Mouse (Mus musculus) lung, embryonic 16.5 days (tissue): ENCODE results near the gene Capn2. TPM values are rescaled to one million over a fixed set of nuclear protein-coding genes. Genes with fewer than 3 reads are reported as not detected.
A peak's percentile ranks its signal among the peaks of the same experiment; 100 is the strongest.

Experiments
- ATAC-seq: fragments of 200-750 bp; cut with Nextera tagmentation; 2 replicates; pipeline ENCODE4 v1.8.0; 2017; ENCODE audit warnings: low read depth, mild to moderate bottlenecking, moderate library complexity
- H3K27ac ChIP-seq: fragments of 300-500 bp; sonication (generic); 2 replicates; pipeline ENCODE4 v1.5.1; 2014; ENCODE audit warnings: mild to moderate bottlenecking, control low read depth, low read length
- H3K27me3 ChIP-seq: fragments of 300-500 bp; sonication (generic); 2 replicates; pipeline ENCODE4 v1.6.1; 2014; ENCODE audit warnings: low read depth, low read length, mixed read lengths; ENCODE audit not compliant: control insufficient read depth, insufficient read depth
- H3K36me3 ChIP-seq: fragments of 300-500 bp; sonication (generic); 2 replicates; pipeline ENCODE4 v1.6.1; 2014; ENCODE audit warnings: low read length; ENCODE audit not compliant: control insufficient read depth, insufficient read depth
- H3K4me1 ChIP-seq: fragments of 300-500 bp; sonication (generic); replicated peaks from 2 replicates; pipeline ENCODE4 v1.6.1; 2014; ENCODE audit warnings: low read length, mixed read lengths; ENCODE audit not compliant: control insufficient read depth, insufficient read depth
- H3K4me2 ChIP-seq: fragments of 300-500 bp; sonication (generic); 2 replicates; pipeline ENCODE4 v1.6.1; 2014; ENCODE audit warnings: low read depth, low read length, control low read depth
- H3K4me3 ChIP-seq: fragments of 300-500 bp; sonication (generic); 2 replicates; pipeline ENCODE4 v1.5.1; 2014; ENCODE audit warnings: mild to moderate bottlenecking, low read length, control low read depth
- H3K9ac ChIP-seq: fragments of 300-500 bp; sonication (generic); 2 replicates; pipeline ENCODE4 v1.6.1; 2014; ENCODE audit warnings: low read length, control low read depth
- H3K9me3 ChIP-seq: fragments of 300-500 bp; sonication (generic); 2 replicates; pipeline ENCODE4 v1.6.1; 2016; ENCODE audit warnings: low read length; ENCODE audit not compliant: control insufficient read depth
- whole genome bisulfite sequencing: fragments of 180-500 bp; shearing (Covaris S2); extraction: QIAGEN DNeasy Blood & Tissue Kit; methylation state at CpG from one replicate; pipeline ENCODE4 v1.1.7; 2014; 5-methylcytosine and 5-hydroxymethylcytosine counted together
- polyA plus RNA-seq: library from polyadenylated mRNA; unstranded; fragments of >200 nt; fragmentation: Nextera tagmentation; extraction: Ambion mirVana; gene quantifications from 2 replicates; pipeline ENCODE4 v1.2.1, GENCODE M21; 2015

Capn2 gene
- polyA plus RNA-seq, 1 experiment from 2014 or later = 136 TPM

GRCm38 (mm10) chr1:182553649-182554375, 36.4 kb upstream of the Capn2 start:
- Histone ChIP-seq H3K27me3 (no peaks in the 10 kb centered on the region), H3K36me3 (no peaks in the 10 kb centered on the region), H3K9ac (no peak overlapping the region), H3K4me1 (no peaks in the 10 kb centered on the region), H3K27ac (no peak overlapping the region), H3K4me2 (no peak overlapping the region), H3K4me3 (no peak overlapping the region), H3K9me3 (no peaks in the 10 kb centered on the region)
- ATAC-seq = peak; percentile 51; the same call in 1 of the 2 replicates
- WGBS = 58% methylated on average over 12 of the region's 12 CpGs

- Histone ChIP-seq H3K4me2 (no peak overlapping the region), H3K4me3 (no peak overlapping the region), H3K9ac (no peak overlapping the region), H3K9me3 (no peaks in the 10 kb centered on the region), H3K27ac (no peak overlapping the region), H3K36me3 (no peaks in the 10 kb centered on the region), H3K4me1 (no peaks in the 10 kb centered on the region), H3K27me3 (no peaks in the 10 kb centered on the region)
- WGBS = 65% methylated on average over 8 of the region's 8 CpGs
- ATAC-seq = no peak
Measured at GRCm38 (mm10) chr1:182550761-182551160, 33.4 kb upstream of the Capn2 start.

DNA sequence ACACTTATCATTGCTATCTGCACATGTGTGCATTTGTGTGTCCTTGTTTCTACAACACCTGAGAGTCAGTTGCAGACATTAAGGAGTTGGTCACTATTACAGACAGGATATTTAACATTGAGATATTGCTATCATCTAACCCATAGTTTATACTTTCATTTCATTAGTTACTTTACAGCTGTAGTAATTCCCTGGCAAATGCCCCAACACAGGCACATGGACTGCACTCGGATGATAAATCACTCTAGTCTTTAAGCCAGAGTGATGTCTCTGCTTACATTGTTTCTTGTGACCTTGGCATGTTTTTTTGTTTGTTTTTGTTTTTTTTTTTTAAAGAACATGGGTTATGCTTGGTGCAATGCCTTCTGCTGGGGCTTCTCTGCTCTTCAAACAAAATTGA, 26.5 kb upstream of the Capn2 start:
- H3K27me3 ChIP-seq = no peaks in the 10 kb centered on the region
- 52% methylated on average over 1 of the region's 1 CpGs for WGBS
- no peak for ATAC-seq
- no peaks in the 10 kb centered on the region for H3K36me3 ChIP-seq
- no peak overlapping the region for H3K9ac ChIP-seq
- H3K9me3 ChIP-seq = no peaks in the 10 kb centered on the region
- no peak overlapping the region for H3K4me3 ChIP-seq
- no peaks in the 10 kb centered on the region for H3K4me1 ChIP-seq
- H3K27ac ChIP-seq = no peak overlapping the region
- H3K4me2 ChIP-seq = no peak overlapping the region

- Histone ChIP-seq H3K27me3 (no peaks in the 10 kb centered on the region), H3K4me3 (no peak overlapping the region), H3K27ac (no peak overlapping the region), H3K9me3 (no peaks in the 10 kb centered on the region), H3K36me3 (no peaks in the 10 kb centered on the region), H3K4me2 (no peak overlapping the region), H3K9ac (no peak overlapping the region), H3K4me1 (no peaks in the 10 kb centered on the region)
- WGBS = 72% methylated on average over 8 of the region's 8 CpGs
- ATAC-seq = no peak
Measured at GRCm38 (mm10) chr1:182543136-182543535, 25.7 kb upstream of the Capn2 start.

- H3K9ac ChIP-seq = no peak overlapping the region
- WGBS = 55% methylated on average over 5 of the region's 5 CpGs
- ATAC-seq = no peak
- H3K4me1 ChIP-seq = no peaks in the 10 kb centered on the region
- H3K36me3 ChIP-seq = no peaks in the 10 kb centered on the region
- no peak overlapping the region for H3K4me2 ChIP-seq
- H3K4me3 ChIP-seq = no peak overlapping the region
- H3K27me3 ChIP-seq = no peaks in the 10 kb centered on the region
- no peaks in the 10 kb centered on the region for H3K9me3 ChIP-seq
- H3K27ac ChIP-seq = no peak overlapping the region
Measured at GRCm38 (mm10) chr1:182542110-182542509, 24.7 kb upstream of the Capn2 start.

DNA sequence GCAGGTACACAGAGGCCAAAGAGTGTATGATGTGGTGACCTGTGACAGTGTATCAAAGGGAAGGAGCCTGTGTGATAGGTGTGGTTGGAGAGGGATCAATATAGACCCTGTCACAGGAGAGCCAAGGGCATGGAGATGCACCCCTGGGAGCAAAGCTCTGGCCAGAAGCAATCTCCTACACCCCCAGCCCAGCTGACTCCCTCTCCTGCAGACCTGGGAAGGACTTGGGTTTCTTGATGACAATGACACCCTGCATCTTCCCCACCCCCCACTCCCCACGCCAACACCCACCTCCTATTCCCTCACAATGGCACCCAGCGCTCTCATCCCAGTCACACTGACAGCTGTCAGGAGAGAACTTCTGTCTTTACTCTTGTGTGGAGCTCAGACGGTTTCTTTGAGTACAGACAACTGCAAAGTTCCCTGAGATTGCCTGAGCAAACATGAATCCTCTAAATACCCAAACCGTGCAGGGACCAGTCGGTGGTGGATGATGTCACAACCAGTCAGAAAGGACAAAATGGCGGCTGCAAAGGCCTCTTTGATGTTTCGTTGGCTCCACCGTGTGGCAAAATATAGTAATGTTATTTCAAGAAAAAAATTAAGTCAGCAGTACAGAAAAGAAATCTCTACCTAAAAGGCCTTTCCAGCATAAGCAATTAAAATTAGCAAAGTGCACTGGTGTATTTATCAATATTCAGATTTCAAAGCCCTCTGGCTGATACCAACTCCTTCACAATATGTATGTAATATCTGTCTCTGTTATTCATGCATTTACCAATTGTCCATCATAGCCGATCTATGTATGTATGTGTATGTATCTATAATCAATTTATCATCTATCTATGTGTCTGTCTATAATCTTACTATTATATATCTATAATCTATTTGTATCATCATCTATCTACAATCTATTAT, 21.9 kb upstream of the Capn2 start:
- no peaks in the 10 kb centered on the region for H3K27me3 ChIP-seq
- no peaks in the 10 kb centered on the region for H3K4me1 ChIP-seq
- peak overlapping the region; percentile 33 for H3K4me3 ChIP-seq
- H3K9me3 ChIP-seq = no peaks in the 10 kb centered on the region
- peak overlapping the region; percentile 60 for H3K9ac ChIP-seq
- H3K36me3 ChIP-seq = no peaks in the 10 kb centered on the region
- H3K27ac ChIP-seq = no peak overlapping the region
- WGBS = 20% methylated on average over 9 of the region's 9 CpGs
- H3K4me2 ChIP-seq = peak overlapping the region; percentile 56
- peak; percentile 92 for ATAC-seq

DNA sequence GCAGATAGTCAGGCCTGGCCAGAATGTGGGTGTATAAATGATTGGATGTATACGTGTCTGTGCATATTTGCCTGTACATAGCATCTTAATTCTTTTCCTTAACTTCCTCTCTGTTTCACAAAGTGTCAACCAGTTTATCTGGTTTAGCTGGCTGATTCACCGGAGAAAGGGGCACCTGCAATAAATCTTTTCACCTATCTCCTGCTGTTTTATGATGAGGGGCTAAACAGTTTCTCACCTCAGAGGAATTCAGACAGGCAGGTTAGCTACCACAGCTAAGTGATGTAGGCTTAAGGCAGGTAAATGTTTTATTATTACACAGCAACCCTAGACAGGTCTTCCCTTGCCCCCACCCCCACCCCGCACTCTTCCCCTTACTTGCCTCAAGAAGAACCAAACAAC, 17.7 kb upstream of the Capn2 start:
- Histone ChIP-seq H3K4me3 (no peak overlapping the region), H3K9ac (no peak overlapping the region), H3K4me1 (no peaks in the 10 kb centered on the region), H3K36me3 (no peaks in the 10 kb centered on the region), H3K27me3 (no peaks in the 10 kb centered on the region), H3K9me3 (no peaks in the 10 kb centered on the region), H3K27ac (no peak overlapping the region), H3K4me2 (no peak overlapping the region)
- 61% methylated on average over 3 of the region's 3 CpGs for WGBS
- ATAC-seq = no peak

DNA sequence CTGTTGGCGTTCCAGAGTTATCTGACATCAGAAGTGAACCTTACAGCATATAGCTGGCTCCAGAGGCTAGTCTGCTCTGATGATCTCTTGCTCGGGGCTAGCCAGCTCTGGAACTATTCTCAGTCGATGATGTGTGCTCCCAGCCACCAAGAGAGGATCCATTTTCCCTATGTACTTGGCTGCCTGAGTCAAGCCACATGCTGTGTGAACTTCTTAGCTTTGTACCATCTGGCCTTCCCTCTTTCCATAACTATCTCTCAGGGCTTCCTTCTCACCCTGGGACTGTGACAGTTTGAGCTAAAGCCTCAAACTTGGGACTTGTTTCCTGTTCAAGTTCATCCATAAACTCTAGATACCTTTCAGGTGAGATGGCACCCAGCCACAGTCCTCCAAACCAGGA, 16.2 kb upstream of the Capn2 start:
- Histone ChIP-seq H3K4me2 (no peak overlapping the region), H3K27me3 (no peaks in the 10 kb centered on the region), H3K36me3 (no peaks in the 10 kb centered on the region), H3K27ac (no peak overlapping the region), H3K9me3 (no peaks in the 10 kb centered on the region), H3K4me3 (no peak overlapping the region), H3K4me1 (no peaks in the 10 kb centered on the region), H3K9ac (no peak overlapping the region)
- no peak for ATAC-seq
- WGBS = 58% methylated on average over 3 of the region's 3 CpGs
